Mouse (Mus musculus) E14TG2a.4 (cell line): Measurements from ENCODE around the gene Tars2.

Source experiments
- CTCF ChIP-seq: conservative IDR thresholded peaks from 2 replicates; pipeline ENCODE4 v1.5.1; 2014; ENCODE audit warnings: low read length
- NANOG ChIP-seq: IDR thresholded peaks from 2 replicates; pipeline ENCODE4 v1.6.1; 2014; ENCODE audit warnings: borderline replicate concordance, low read length, mixed read lengths
- POU5F1 ChIP-seq: IDR thresholded peaks from 2 replicates; pipeline ENCODE4 v1.6.1; 2014; ENCODE audit warnings: low read length, borderline replicate concordance

DNA sequence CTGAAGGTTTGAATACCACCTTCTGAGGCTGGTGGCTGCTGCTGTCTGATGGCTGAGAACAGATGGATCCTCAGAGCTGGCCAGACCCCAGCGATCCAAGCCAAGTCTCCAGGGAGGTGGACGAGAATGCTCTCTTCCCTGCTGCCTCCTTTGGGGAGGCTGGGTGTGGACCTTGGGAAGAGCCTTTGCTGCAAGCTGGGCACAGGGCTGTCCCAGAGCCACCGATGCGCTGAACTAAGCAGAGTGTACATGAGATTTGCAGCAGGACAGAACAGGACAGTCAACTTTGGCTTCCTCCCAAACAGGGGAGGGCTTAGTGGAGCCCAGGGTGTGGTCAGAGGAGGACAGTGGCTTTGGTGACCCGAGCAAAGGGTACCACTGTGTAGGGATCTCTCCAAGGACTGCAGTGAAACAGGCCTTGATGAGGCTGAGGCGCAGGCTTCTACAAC is 59.7 kb downstream of the Tars2 start:
- TF ChIP-seq CTCF (no peak), POU5F1 (no peak), NANOG (no peak)
